Mouse (Mus musculus) liver, postnatal 0 days (tissue): Measurements from ENCODE around the gene Mis18a.

ENCODE experiments used
- CTCF ChIP-seq: sonication (generic); IDR thresholded peaks from 2 replicates; pipeline ENCODE4 v1.5.1; 2016; ENCODE audit warnings: antibody characterized with exemption, low read depth
- EP300 ChIP-seq: IDR thresholded peaks from 2 replicates; pipeline ENCODE4 v1.6.1; 2016; ENCODE audit warnings: antibody characterized with exemption, low read depth, mild to moderate bottlenecking

- TF ChIP-seq CTCF (no peak), EP300 (no peak)
These were observed 17.4 kb downstream of the Mis18a start for GRCm38 (mm10) chr16:90709711-90710289.
